Mouse (Mus musculus) mature B cell (primary cell): Measurements from ENCODE around the gene Scap.
"Not testable (repeated sequence)": the region's sequence is repeated elsewhere in the genome, so short reads cannot be mapped to it uniquely, and the experiment has no call there.

ENCODE experiments used
- in situ Hi-C: fragments of 300-500 bp; cut with MboI; formaldehyde crosslinking; loops from 2 replicates; pipeline ENCODE4 v1.14.3; 2019

Gene Scap

DNA sequence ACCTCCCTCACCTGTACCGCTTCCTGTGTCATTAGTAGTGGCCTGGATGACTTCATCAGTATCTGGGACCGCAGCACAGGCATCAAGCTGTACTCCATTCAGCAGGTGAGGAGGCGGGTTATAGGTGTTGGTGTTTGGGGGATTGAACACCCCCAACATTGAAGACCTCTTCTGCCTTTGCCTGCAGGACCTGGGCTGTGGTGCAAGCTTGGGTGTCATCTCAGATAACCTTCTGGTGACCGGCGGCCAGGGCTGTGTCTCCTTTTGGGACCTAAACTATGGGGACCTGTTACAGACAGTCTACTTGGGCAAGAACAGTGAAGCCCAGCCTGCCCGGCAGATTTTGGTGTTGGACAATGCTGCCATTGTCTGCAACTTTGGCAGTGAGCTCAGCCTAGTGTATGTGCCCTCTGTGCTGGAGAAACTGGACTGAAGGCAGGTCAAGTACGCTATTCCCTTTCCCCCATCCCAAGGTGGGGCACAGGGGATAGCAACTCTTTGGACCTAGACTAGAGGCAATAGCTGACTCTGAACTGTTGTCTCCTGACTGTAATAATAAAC, 51.4 kb downstream of the Scap start:
- in situ Hi-C loops: no loop called here

- in situ Hi-C loops: no loop called here
Observed at GRCm38 (mm10) chr9:110388011-110388410, 54.9 kb downstream of the Scap start.

DNA sequence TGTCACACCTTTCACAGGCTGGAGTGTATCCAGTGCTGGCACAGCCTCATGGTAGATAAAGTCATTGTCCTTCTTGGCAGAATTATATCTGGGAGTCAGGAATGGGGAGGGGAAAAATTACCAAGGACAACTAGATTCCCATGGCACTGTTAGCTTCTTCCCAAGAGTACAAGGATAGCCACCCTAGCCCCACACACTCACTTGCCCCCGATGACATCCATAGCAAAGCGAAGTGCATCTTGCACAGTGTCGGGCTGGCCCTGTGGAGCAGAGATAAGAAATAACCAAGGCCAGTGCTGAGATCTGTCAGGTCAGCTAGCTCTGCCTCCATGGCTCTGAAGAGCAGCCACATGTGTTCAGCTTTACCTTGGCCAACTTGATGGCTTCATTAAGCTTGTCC, 57.8 kb downstream of the Scap start:
- in situ Hi-C loops: no loop called here

DNA sequence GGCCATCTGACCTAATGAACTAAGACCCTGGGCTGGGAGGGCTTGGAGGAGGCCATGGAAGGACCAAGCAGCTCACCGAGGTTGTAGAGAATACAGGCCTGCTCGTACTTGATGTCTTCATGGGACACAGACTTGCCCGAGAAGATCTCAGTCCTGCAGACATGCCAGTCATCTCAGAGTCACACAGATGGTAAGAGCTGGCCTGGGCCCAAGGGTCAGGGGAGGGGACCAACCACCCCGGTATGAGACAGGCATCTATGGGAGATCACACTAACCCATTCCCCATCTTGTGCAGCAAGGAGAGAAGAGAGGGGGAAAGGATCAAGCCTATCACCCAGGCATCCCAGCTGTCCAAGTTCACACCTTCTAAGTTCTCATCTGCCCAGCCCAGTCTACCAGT, 60.2 kb downstream of the Scap start:
- in situ Hi-C loops: no loop called here

- in situ Hi-C loops: no loop called here
Observed at GRCm38 (mm10) chr9:110400650-110401049, 67.6 kb downstream of the Scap start.

- in situ Hi-C loops: no loop called here
Observed at GRCm38 (mm10) chr9:110402731-110403130, 69.6 kb downstream of the Scap start.

DNA sequence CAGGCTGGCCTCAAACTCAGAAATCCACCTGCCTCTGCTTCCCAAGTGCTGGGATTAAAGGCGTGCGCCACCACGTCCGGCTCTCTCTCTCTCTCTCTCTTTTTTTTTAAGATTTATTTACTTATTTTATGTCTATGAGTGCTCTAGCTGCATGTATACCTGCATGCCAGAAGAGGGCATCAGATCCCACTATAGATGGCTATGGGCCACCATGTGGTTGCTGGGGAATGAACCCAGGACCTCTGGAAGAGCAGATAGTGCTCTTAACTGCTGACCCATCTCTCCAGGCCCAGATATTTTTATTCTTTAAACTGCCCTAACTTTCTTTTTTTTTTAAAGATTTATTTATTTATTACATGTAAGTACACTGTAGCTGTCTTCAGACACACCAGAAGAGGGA, 70.2 kb downstream of the Scap start:
- in situ Hi-C loops: not testable (repeated sequence)

DNA sequence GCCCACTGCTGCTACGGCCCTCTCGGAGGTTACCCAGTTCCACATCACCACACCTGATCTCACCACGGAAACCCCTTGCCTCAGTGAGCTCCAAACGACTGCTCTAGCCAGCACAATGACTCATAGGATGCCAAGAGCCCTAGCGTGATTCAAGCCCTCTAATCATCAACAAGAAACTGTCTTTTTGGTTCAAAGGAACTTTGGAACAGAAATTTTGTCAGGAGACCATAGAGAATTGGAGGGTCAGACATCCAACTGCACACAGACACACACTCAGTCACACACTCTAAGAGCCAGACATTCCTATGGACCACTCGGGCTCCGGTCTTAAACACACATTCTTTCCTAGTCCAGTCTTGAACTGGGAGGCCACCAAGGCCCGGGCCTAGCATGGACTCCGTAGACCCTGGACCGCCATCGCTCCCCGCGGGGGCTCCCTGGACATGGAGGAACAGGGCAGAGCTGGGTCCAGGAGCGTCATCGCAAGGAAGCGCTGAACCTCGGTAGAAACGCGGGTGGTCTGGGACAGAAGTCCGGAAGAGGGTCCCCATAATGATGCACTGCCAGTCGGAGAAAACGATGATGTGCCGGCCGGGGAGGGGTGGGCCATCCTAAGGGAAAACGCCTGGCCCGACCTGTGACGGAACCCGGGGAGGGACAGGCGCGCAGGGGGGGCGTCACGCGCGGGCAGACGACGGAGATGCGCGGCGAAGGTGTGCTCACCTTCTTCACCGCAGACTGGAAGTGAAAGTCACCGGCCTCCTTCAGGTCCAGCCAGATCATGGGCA, 74.4 kb downstream of the Scap start:
- in situ Hi-C loops: no loop called here

DNA sequence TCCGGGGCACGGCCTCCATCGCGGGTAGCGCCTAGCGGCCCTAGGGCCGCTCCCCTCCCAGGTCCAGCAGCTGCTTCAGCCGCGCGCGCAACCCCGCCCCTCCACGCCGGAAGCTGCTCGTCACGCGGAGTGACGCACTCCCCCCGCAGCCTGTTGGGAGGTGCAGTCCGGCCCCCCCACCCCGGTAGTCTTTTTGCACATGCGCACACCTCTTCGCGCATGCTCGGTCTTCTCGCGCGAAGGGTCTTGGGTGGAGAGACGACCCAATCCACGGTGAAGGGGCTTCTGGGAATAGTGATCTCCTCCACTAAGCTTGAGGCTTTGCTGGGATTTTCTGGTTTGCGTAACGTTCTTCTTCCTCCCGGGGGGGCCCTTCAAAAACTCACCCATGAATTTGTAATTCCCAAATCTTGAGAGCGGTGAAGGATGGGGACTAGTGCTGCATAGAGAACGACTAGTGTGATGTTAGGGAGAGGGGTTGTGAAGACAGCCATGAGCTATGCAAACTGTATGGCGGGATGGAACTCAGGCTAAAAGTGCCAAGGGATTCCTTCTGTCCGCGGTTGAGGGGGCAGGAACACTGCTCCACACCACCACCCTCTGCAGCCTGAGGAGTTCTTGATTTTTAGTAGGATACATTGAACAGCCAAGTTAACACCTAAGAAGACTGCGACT, 75.1 kb downstream of the Scap start, which contains the start of gene Ptpn23:
Gene Ptpn23 (minus strand): TSS at position 115 of the 675 bp plus-strand sequence.
- in situ Hi-C loops: no loop called here

DNA sequence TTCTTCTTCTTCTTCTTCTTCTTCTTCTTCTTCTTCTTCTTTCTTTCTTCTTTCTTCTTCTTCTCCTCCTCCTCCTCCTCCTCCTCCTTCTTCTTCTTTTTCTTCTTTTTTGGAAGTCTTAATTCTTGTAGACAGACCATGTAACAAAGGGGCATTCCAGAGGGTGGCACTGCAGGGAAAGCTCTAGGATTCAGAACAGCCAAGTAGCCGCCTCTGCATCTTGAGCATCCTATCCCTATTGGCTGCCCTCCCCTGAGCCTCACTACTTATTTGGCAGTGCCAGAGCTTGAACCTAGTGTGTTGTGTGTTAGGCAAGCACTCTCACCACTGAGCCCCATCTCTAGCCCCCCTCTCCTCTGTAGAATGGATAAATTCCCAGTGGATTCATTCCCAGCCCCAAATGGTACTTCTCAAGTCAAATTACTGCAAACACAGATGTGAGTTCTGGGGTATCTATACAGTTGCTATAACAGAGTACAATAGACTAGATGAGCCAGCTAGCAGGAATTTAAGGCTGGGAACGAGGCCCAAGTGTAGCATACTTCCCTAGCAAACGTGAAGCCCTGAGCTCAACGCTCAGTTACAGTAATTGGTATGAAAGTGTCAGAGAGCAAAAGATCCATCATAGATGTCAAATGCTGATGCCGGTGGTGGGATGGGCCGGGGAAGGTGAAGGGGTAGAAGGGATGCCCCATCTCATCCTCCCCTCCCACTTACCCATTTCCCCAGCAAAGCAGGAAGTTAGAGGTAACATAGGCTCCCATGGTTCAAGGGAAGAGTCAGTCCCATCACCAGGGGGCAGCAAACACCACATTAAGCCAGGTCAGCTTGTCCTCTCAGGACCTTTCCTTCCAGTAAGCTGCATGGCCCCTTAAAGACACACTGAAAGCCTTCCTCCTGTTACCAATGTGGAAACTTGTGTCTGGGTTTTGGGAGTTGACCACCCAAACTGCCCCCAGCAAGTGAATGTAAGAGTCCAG, 78.1 kb downstream of the Scap start:
- in situ Hi-C loops: no loop called here

DNA sequence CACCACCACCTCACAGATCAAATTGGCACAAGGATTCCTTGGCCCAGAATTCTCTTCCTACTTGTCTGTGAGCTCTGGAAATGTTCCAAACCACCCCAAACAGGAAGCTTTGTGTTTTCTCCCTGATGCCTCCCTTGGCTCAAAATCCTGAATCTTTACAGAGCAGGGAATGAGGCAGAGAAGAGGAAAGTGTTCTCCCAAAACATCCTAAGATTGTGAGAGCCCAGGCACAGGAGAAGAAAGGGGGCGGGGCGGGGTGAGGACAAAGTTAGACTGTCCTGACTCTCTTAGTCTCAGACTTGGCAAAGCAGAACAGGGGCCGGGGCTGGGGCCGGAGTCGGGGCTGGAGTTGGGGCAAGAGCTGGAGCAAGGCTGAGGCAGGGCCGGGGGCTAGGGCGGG, 79.8 kb downstream of the Scap start:
- in situ Hi-C loops: no loop called here

DNA sequence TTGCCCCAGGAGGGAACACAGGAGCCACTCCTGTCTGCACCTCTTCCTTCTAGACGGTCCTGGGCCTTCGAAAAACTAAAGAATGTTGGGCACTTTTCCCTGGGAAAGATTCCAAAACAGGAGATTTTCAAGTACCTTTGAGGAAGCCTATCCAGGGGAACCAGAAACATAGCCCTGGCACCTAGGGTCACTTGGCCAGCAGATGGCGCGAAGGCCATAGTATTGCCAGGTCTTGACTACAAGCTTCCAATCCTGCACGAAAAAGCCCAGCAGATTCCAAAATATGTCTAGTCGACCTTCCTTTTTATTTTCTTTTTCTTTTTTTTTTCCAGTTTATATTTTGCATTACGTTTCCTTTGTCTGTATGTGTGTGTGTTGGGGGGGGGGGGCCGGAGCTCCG, 80.7 kb downstream of the Scap start:
- in situ Hi-C loops: no loop called here

GRCm38 (mm10) chr9:110419511-110420112, 86.5 kb downstream of the Scap start, which contains the start of gene Ngp:
Gene Ngp, plus strand, starts transcription at chr9:110419747.
- in situ Hi-C loops: no loop called here

DNA sequence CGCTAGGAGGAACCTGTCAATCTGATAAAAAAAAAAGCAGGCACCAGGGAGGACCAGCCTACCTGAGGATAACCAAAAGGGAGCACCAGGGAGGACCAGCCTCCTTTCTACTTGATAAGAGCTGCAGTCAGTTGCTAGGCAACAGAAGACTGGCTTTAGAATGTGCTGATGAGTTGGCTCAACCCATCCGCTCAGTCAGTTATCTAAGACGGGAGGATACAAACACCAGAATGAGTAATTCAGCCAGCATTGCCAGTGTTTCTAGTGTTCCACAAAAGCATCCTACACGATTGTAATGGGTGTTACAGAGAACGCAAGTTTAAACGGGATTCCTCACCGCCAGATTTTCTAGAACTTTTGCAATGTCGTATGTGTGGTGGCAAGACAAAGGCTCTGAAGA, 98.2 kb downstream of the Scap start:
- in situ Hi-C loops: no loop called here

DNA sequence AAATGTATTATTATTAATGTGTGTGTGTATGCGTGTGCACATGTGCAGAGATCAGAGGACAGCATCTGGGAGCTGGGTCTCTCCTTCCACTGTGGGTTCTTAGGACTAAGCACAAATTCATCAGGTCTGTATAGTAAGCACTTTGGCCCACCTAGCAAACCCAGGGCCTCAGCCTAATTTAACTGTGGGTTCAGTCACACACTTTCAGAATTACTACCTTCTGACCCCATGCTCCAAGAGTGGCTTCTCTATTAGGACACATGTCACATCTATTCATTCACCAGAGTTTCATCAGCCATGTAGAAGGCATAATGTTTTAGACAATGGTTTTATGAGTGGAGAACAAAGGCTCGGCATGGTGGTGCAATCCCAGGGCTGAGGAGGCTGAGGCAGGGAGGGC, 100.0 kb downstream of the Scap start:
- in situ Hi-C loops: no loop called here
